Mouse (Mus musculus): ENCODE results near the gene Ripor3.

Ripor3 gene

GRCm38 (mm10) chr2:167931985-167932726, 78.3 kb downstream of the Ripor3 start, which contains the start of gene Ptpn1:
TSS of gene Ptpn1 (plus strand) at chr2:167932057.
- DNase-seq (ENCODE audit: low read depth, low spot score) = peak; percentile 94

- no peak for DNase-seq (ENCODE audit: low read depth, low spot score)
Measured at GRCm38 (mm10) chr2:167930975-167931374, 79.4 kb downstream of the Ripor3 start.
